Mouse (Mus musculus): Measurements from ENCODE around the gene Adgrl4.

DNA sequence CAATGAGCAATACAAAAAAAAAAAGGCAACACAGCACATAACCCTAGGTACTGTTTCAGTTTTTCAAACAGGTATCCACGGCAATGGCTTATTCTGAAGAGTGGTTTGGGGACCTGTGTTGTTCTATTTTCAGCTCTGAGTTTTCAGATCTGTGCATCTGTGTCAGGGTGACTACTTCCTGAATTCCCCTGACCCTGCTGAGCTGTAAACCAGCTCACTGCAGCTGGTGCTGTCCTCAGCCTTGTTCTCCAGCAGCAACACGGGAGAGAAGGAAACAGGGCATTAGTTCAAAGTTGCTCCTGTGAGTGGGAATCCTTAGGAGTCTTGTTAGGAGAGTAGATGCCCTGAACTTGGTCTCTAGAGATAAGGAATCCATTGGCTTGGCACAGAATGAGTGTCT is 119.4 kb downstream of the Adgrl4 start:
- no peak for TF ChIP-seq CTCF (IDR thresholded peaks at IDR 0.05; ENCODE audit: control insufficient read depth, insufficient read depth, insufficient read length)
- no peak for TF ChIP-seq MYOG (IDR thresholded peaks at IDR 0.05; ENCODE audit: control insufficient read depth, extremely low read depth, insufficient read length)
